43 mouse cellular contexts compared by ENCODE assay signal in genomic region chr1:88282301-88282700, GRCm38 (mm10). TPM values are rescaled to one million over a fixed set of nuclear protein-coding genes. Genes with fewer than 3 reads are reported as not detected.
"Had no signal": no experiment of that assay in that cellular context is flagged by ENCODE, and none has a peak within 500 bp of the region (broad histone marks: within the 10 kb centered on the region; RNA-seq: fewer than 3 reads in every experiment).

No protein-coding gene starts in this region.

- H3K27me3 ChIP-seq: heart, embryonic 12.5 days; heart, embryonic 13.5 days; heart, embryonic 15.5 days; hindbrain, embryonic 12.5 days; hindbrain, embryonic 13.5 days; hindbrain, embryonic 15.5 days; intestine, embryonic 15.5 days; kidney, embryonic 15.5 days had no signal

- H3K4me2 ChIP-seq: heart, embryonic 11.5 days; heart, embryonic 12.5 days; heart, embryonic 13.5 days; heart, embryonic 15.5 days; hindbrain, embryonic 12.5 days; hindbrain, embryonic 13.5 days; hindbrain, embryonic 14.5 days; hindbrain, embryonic 15.5 days; intestine, embryonic 15.5 days; kidney, embryonic 15.5 days had no signal

- H3K4me1 ChIP-seq: heart, embryonic 10.5 days; heart, embryonic 12.5 days; hindbrain, embryonic 10.5 days; hindbrain, embryonic 12.5 days had no signal

- H3K9me3 ChIP-seq: intestine, embryonic 15.5 days had no signal

- DNase-seq: heart, postnatal 10 days; heart, postnatal 14 days; heart, postnatal 36 days; heart, postnatal 4 days; kidney, adult 11 months; kidney, adult 2 months; kidney, adult 8-10 months; kidney, adult 9 months; kidney, postnatal 10 days; kidney, postnatal 14 days; kidney, postnatal 25 days; kidney, postnatal 36 days; kidney, postnatal 4 days; layer of hippocampus, adult 9-11 months; layer of hippocampus, postnatal 36 days had no signal

- H3K36me3 ChIP-seq: heart, embryonic 10.5 days; heart, embryonic 12.5 days; heart, embryonic 13.5 days; heart, embryonic 15.5 days; hindbrain, embryonic 10.5 days; hindbrain, embryonic 12.5 days; hindbrain, embryonic 13.5 days; hindbrain, embryonic 15.5 days; intestine, embryonic 15.5 days; kidney, embryonic 15.5 days had no signal

- H3K9ac ChIP-seq: heart, embryonic 12.5 days; heart, embryonic 13.5 days; heart, embryonic 15.5 days; hindbrain, embryonic 12.5 days; hindbrain, embryonic 13.5 days; hindbrain, embryonic 14.5 days; hindbrain, embryonic 15.5 days; intestine, embryonic 15.5 days; kidney, embryonic 15.5 days had no signal

- H3K4me3 ChIP-seq: heart, embryonic 10.5 days; heart, embryonic 12.5 days; heart, embryonic 13.5 days; heart, embryonic 15.5 days; hindbrain, embryonic 10.5 days; hindbrain, embryonic 12.5 days; hindbrain, embryonic 13.5 days; hindbrain, embryonic 15.5 days; intestine, embryonic 15.5 days; kidney, embryonic 15.5 days; layer of hippocampus, adult 2 months had no signal

- H3K27ac ChIP-seq: heart, embryonic 10.5 days; heart, embryonic 13.5 days; heart, embryonic 15.5 days; hindbrain, embryonic 10.5 days; hindbrain, embryonic 12.5 days; hindbrain, embryonic 13.5 days; hindbrain, embryonic 14.5 days; hindbrain, embryonic 15.5 days; hindbrain, postnatal 0 days; intestine, embryonic 15.5 days; kidney, embryonic 15.5 days; kidney, postnatal 0 days; layer of hippocampus, adult 2 months had no signal

- ATAC-seq: hindbrain, embryonic 16.5 days; hindbrain, postnatal 0 days; inflammation-experienced regulatory T-cells, adult 6 months; intestine, embryonic 15.5 days; intestine, embryonic 16.5 days; intestine, postnatal 0 days had no signal

RNA-seq across cellular contexts. Expression of gene Trpm8, which starts 4.8 kb away (rescaled TPM):
- total RNA-seq: heart, postnatal 10 days; heart, postnatal 14 days; heart, postnatal 25 days; heart, postnatal 36 days; heart, postnatal 4 days; hematopoietic stem cell, adult 5-6 weeks had no signal
- polyA plus RNA-seq: heart, embryonic 12.5 days; heart, embryonic 15.5 days; heart, embryonic 16.5 days; heart, postnatal 0 days; hindbrain, embryonic 10.5 days; hindbrain, embryonic 11.5 days; hindbrain, embryonic 12.5 days; inflammation-experienced regulatory T-cells, adult 6 months; intestine, embryonic 14.5 days; intestine, embryonic 15.5 days; intestine, embryonic 16.5 days; intestine, postnatal 0 days; kidney, adult 2 months; kidney, embryonic 14.5 days; kidney, embryonic 15.5 days; kidney, embryonic 16.5 days; kidney, postnatal 0 days; large intestine, adult 2 months had no signal

RNA-seq across cellular contexts. Expression of gene Mroh2a, which starts 55.5 kb away (rescaled TPM):
- total RNA-seq: heart, postnatal 36 days had no signal
